In genomic region chr16:93714426-93714825, GRCm38 (mm10) we compare ENCODE assay signal across 12 mouse cellular contexts. TPM values are rescaled to one million over a fixed set of nuclear protein-coding genes. Genes with fewer than 3 reads are reported as not detected.
A peak's percentile ranks its signal among the peaks of the same experiment; 100 is the strongest.
DNase-seq lines count a peak whose midpoint lies in the region; ATAC-seq and TF ChIP-seq lines count a peak whose summit lies in the region.
"Had no signal": no experiment of that assay in that cellular context is flagged by ENCODE, and none has a peak within 500 bp of the region (broad histone marks: within the 10 kb centered on the region; RNA-seq: fewer than 3 reads in every experiment).

No protein-coding gene starts in this region.

- H3K27me3 ChIP-seq in lung, postnatal 0 days (replicated peaks; ENCODE audit: insufficient read depth, low read length) = no peaks in the 10 kb centered on the region
- no peaks in the 10 kb centered on the region for H3K27me3 ChIP-seq in liver, embryonic 16.5 days (ENCODE audit: control insufficient read depth, insufficient read depth, low read depth, low read length)
- peaks cover 6% of the 10 kb centered on the region for H3K27me3 ChIP-seq in heart, embryonic 12.5 days (replicated peaks)

- no peak overlapping the region for H3K4me3 ChIP-seq in lung, postnatal 0 days (ENCODE audit: low read depth, low read length)
- no peak overlapping the region for H3K4me3 ChIP-seq in liver, embryonic 16.5 days (ENCODE audit: low read depth, low read length)
- H3K4me3 ChIP-seq in heart, embryonic 12.5 days = no peak overlapping the region
- H3K4me3 ChIP-seq: limb, embryonic 10.5 days had no signal

- H3K4me1 ChIP-seq in lung, postnatal 0 days (ENCODE audit: insufficient read depth, low read depth, low read length) = peaks cover 8% of the 10 kb centered on the region; the same call in 1 of the 2 replicates
- H3K4me1 ChIP-seq in liver, embryonic 16.5 days (ENCODE audit: control insufficient read depth, low read depth, low read length) = peaks cover 37% of the 10 kb centered on the region
- H3K4me1 ChIP-seq in heart, embryonic 12.5 days (replicated peaks) = peaks cover 12% of the 10 kb centered on the region

- H3K9me3 ChIP-seq in lung, postnatal 0 days (ENCODE audit: low read length) = no peaks in the 10 kb centered on the region
- no peaks in the 10 kb centered on the region for H3K9me3 ChIP-seq in liver, embryonic 16.5 days (replicated peaks; ENCODE audit: control insufficient read depth, low read length)
- 0 out of 2 replicates have a peak, but pooled peaks cover 3% of the 10 kb centered on the region for H3K9me3 ChIP-seq in heart, embryonic 12.5 days (replicated peaks)
- H3K9me3 ChIP-seq: limb, embryonic 10.5 days had no signal

- 27% methylated on average over 5 of the region's 5 CpGs for WGBS in lung, postnatal 0 days
- whole genome bisulfite sequencing in liver, embryonic 16.5 days (ENCODE audit: insufficient replicate concordance) = 25% methylated on average over 5 of the region's 5 CpGs
- 36% methylated on average over 5 of the region's 5 CpGs for WGBS in heart, embryonic 12.5 days

- no peak for ATAC-seq in lung, postnatal 0 days
- no peak for ATAC-seq in liver, embryonic 16.5 days (ENCODE audit: low read depth)
- no peak for ATAC-seq in heart, embryonic 12.5 days (ENCODE audit: insufficient number of reproducible peaks, low FRiP score)
- ATAC-seq: forebrain, embryonic 14.5 days had no signal

- H3K36me3 ChIP-seq in lung, postnatal 0 days (ENCODE audit: insufficient read depth, low read length) = no peaks in the 10 kb centered on the region
- no peaks in the 10 kb centered on the region for H3K36me3 ChIP-seq in liver, embryonic 16.5 days (ENCODE audit: control insufficient read depth, insufficient read depth)
- no peaks in the 10 kb centered on the region for H3K36me3 ChIP-seq in heart, embryonic 12.5 days
- H3K36me3 ChIP-seq: limb, embryonic 10.5 days had no signal

- H3K4me2 ChIP-seq in lung, postnatal 0 days (replicated peaks; ENCODE audit: low read depth, low read length) = no peak overlapping the region
- peak overlapping the region; percentile 30 for H3K4me2 ChIP-seq in liver, embryonic 16.5 days (ENCODE audit: low read depth, low read length)
- no peak overlapping the region for H3K4me2 ChIP-seq in heart, embryonic 12.5 days

- DNase-seq in cerebellum, adult 11-12 months = peak; percentile 28
- DNase-seq in cerebellum, postnatal 10 days = no peak
- peak; percentile 60 for DNase-seq in lung, postnatal 0 days (ENCODE audit: low spot score)
- no peak for DNase-seq in lung, postnatal 14 days
- peak; percentile 89 for DNase-seq in R1 (ENCODE audit: low read depth, low spot score)
- DNase-seq in adrenal gland, adult 18-20 months (ENCODE audit: low spot score in 2 of 2) = no peak
- DNase-seq: kidney, adult 8-10 months had no signal

- TF ChIP-seq CTCF in lung, postnatal 0 days (IDR thresholded peaks at IDR 0.05) = no peak

- H3K9ac ChIP-seq in lung, postnatal 0 days (replicated peaks; ENCODE audit: low read depth) = no peak overlapping the region
- no peak overlapping the region for H3K9ac ChIP-seq in liver, embryonic 16.5 days (ENCODE audit: low read depth, low read length)
- H3K9ac ChIP-seq in heart, embryonic 12.5 days = no peak overlapping the region

- TF ChIP-seq EP300 in lung, postnatal 0 days (IDR thresholded peaks at IDR 0.05) = no peak

- no peak overlapping the region for H3K27ac ChIP-seq in lung, postnatal 0 days (ENCODE audit: low read length)
- peak overlapping the region; percentile 31; the same call in 1 of the 2 replicates for H3K27ac ChIP-seq in liver, embryonic 16.5 days (ENCODE audit: low read length)
- no peak overlapping the region for H3K27ac ChIP-seq in heart, embryonic 12.5 days (ENCODE audit: poor library complexity, severe bottlenecking)
- H3K27ac ChIP-seq: limb, embryonic 10.5 days had no signal

RNA-seq across cellular contexts. Expression of gene Dop1b, which starts 2.7 kb away (rescaled TPM):
- 14.8 and 19.8 TPM in 2 replicates for polyA plus RNA-seq in lung, postnatal 0 days (2015; fragmentation: Nextera tagmentation; extraction: Ambion mirVana)
- polyA plus RNA-seq in liver, embryonic 16.5 days (2015; fragmentation: Nextera tagmentation; extraction: Ambion mirVana) = 17.2 and 21.6 TPM in 2 replicates
- 6.9 and 9.2 TPM in 2 replicates for polyA plus RNA-seq in heart, embryonic 12.5 days (2016; fragmentation: Nextera tagmentation; extraction: Ambion mirVana)
- total RNA-seq in adrenal gland, adult 18-20 months (2021) = 10 to 100 TPM; 17.6 to 21.8 TPM

RNA-seq across cellular contexts. Expression of gene Cbr3, which starts 31.4 kb away (rescaled TPM):
- 14.4 TPM in 2 replicates for polyA plus RNA-seq in lung, postnatal 0 days (2015; fragmentation: Nextera tagmentation; extraction: Ambion mirVana)
- 0.35 and 0.73 TPM in 2 replicates for polyA plus RNA-seq in liver, embryonic 16.5 days (2015; fragmentation: Nextera tagmentation; extraction: Ambion mirVana)
- 0.69 TPM in 1 of 2 replicates, not detected in the other for polyA plus RNA-seq in heart, embryonic 12.5 days (2016; fragmentation: Nextera tagmentation; extraction: Ambion mirVana)
- 1 to 10 TPM; 6.4 to 8.8 TPM for total RNA-seq in adrenal gland, adult 18-20 months (2021)
- total RNA-seq: common myeloid progenitor, adult 5-6 weeks had no signal

Comparison
In these comparisons a context has a peak if more than half of its experiments do, and no peak if none do; other contexts are left out.
1. DNase-seq: peak in cerebellum, adult 11-12 months (single experiment), lung, postnatal 0 days (single experiment) and R1 (single experiment); none in cerebellum, postnatal 10 days (0 of 2), lung, postnatal 14 days (single experiment) and adrenal gland, adult 18-20 months (0 of 2).